Mouse (Mus musculus) embryonic facial prominence, embryonic 14.5 days (tissue): ENCODE measurements around the gene Lman1l. TPM values are rescaled to one million over a fixed set of nuclear protein-coding genes. Genes with fewer than 3 reads are reported as not detected.

Experiments
- ATAC-seq: fragments of 200-750 bp; cut with Nextera tagmentation; 2 replicates; pipeline ENCODE4 v1.8.0; 2017; ENCODE audit warnings: low read depth, moderate number of reproducible peaks, moderate TSS enrichment
- DNase-seq: peaks from one replicate; pipeline ENCODE4 v3.0.0-alpha.2; 2015; ENCODE audit warnings: low spot score
- H3K27ac ChIP-seq: fragments of 300-500 bp; sonication (generic); replicated peaks from 2 replicates; pipeline ENCODE4 v1.5.1; 2014; ENCODE audit warnings: low read depth, mild to moderate bottlenecking, low read length, moderate library complexity
- H3K27me3 ChIP-seq: fragments of 300-500 bp; sonication (generic); replicated peaks from 2 replicates; pipeline ENCODE4 v1.6.1; 2014; ENCODE audit warnings: low read length; ENCODE audit not compliant: control insufficient read depth, insufficient read depth
- H3K36me3 ChIP-seq: fragments of 300-500 bp; sonication (generic); 2 replicates; pipeline ENCODE4 v1.6.1; 2014; ENCODE audit warnings: low read length, mixed read lengths; ENCODE audit not compliant: control insufficient read depth, insufficient read depth
- H3K4me1 ChIP-seq: fragments of 300-500 bp; sonication (generic); 2 replicates; pipeline ENCODE4 v1.6.1; 2014; ENCODE audit warnings: antibody characterized with exemption, low read length; ENCODE audit not compliant: control insufficient read depth, insufficient read depth
- H3K4me2 ChIP-seq: fragments of 300-500 bp; sonication (generic); 2 replicates; pipeline ENCODE4 v1.6.1; 2014; ENCODE audit warnings: low read depth, mild to moderate bottlenecking, low read length, moderate library complexity, mixed read lengths
- H3K4me3 ChIP-seq: fragments of 300-500 bp; sonication (generic); 2 replicates; pipeline ENCODE4 v1.5.1; 2014; ENCODE audit warnings: low read depth, mild to moderate bottlenecking, low read length
- H3K9ac ChIP-seq: fragments of 300-500 bp; sonication (generic); 2 replicates; pipeline ENCODE4 v1.6.1; 2014; ENCODE audit warnings: low read depth, mild to moderate bottlenecking, low read length, moderate library complexity, mixed read lengths
- H3K9me3 ChIP-seq: fragments of 300-500 bp; sonication (generic); 2 replicates; pipeline ENCODE4 v1.6.1; 2016; ENCODE audit warnings: low read length; ENCODE audit not compliant: control insufficient read depth
- WGBS: fragments of 180-500 bp; shearing (Covaris S2); extraction: QIAGEN DNeasy Blood & Tissue Kit; methylation state at CpG from one replicate; pipeline ENCODE4 v1.1.7; 2014; 5-methylcytosine and 5-hydroxymethylcytosine counted together
- polyA plus RNA-seq: library from polyadenylated mRNA; unstranded; fragments of >200 nt; fragmentation: Nextera tagmentation; extraction: Ambion mirVana; gene quantifications from 2 replicates; pipeline ENCODE4 v1.2.1, GENCODE M21; 2014

Gene Lman1l
- polyA plus RNA-seq, 1 experiment from 2014 or later, result not detected

DNA sequence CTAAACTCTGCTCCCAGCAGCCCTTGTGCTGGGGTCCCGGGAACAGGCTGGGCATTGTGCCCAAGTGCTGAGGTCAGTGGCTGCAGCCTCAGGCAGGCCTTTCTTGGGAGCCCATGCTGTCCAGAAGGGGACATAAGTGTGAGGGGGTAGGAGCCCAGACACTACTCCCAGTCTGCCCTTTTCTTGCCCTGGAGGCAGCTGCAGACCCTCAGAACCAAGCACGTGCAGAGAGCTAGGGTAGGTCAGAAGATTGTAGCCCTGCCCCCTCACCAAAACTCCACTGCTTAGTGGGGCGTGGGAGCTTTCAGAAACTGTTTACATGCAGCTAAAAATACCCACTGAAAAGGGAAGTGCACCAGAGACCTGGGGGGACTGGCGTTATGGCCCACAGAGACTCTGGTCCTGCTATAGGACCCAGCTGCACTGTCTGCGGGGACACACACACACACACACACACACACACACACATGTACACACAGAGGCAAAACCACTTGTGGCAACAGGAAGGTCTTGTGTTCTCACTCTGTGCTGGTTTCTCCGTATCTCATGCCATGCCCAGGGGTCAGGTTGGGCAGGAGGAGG, 17.3 kb upstream of the Lman1l start:
- ATAC-seq (peak; percentile 38; the same call in 1 of the 2 replicates), DNase-seq (peak; percentile 69)
- H3K9me3 ChIP-seq, result no peaks in the 10 kb centered on the region
- peaks cover 39% of the 10 kb centered on the region for H3K4me1 ChIP-seq
- H3K4me3 ChIP-seq, result no peak overlapping the region
- peak overlapping the region; percentile 50; the same call in 1 of the 2 replicates for H3K9ac ChIP-seq
- peak overlapping the region; percentile 49 for H3K4me2 ChIP-seq
- H3K36me3 ChIP-seq, result 0 out of 2 replicates have a peak, but pooled peaks cover 11% of the 10 kb centered on the region
- H3K27me3 ChIP-seq, result no peaks in the 10 kb centered on the region
- 16% methylated on average over 6 of the region's 6 CpGs for WGBS
- peak overlapping the region; percentile 88 for H3K27ac ChIP-seq

DNA sequence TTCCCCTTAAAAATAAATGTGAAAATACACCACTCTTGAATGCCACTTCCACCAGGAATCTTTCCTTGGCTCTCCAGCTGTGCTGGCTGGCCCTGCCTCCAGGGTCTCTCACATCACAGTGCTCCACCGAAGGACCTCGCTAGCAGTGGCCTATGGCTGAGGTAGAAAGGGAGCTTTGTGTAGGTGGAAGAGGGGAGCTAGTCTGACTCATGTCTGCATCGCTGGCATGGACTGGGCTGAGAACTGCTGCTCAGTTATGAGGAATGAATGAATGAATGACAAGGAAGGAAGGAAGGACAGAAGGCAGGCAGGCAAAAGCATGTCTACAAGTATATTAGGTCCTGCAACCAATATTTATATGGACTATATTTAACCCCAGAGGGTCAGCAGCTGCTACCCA, 16.7 kb upstream of the Lman1l start:
- Histone ChIP-seq H3K36me3 (0 out of 2 replicates have a peak, but pooled peaks cover 11% of the 10 kb centered on the region), H3K4me2 (peak overlapping the region; percentile 49; the same call in 1 of the 2 replicates), H3K4me3 (no peak overlapping the region), H3K27me3 (no peaks in the 10 kb centered on the region), H3K9me3 (no peaks in the 10 kb centered on the region), H3K9ac (no peak overlapping the region), H3K4me1 (peaks cover 38% of the 10 kb centered on the region), H3K27ac (peak overlapping the region; percentile 88)
- DNase-seq (no peak), ATAC-seq (0 out of 2 replicates have a peak, but pooled peaks have one; percentile 5)
- WGBS, result 34% methylated on average over 3 of the region's 3 CpGs

DNA sequence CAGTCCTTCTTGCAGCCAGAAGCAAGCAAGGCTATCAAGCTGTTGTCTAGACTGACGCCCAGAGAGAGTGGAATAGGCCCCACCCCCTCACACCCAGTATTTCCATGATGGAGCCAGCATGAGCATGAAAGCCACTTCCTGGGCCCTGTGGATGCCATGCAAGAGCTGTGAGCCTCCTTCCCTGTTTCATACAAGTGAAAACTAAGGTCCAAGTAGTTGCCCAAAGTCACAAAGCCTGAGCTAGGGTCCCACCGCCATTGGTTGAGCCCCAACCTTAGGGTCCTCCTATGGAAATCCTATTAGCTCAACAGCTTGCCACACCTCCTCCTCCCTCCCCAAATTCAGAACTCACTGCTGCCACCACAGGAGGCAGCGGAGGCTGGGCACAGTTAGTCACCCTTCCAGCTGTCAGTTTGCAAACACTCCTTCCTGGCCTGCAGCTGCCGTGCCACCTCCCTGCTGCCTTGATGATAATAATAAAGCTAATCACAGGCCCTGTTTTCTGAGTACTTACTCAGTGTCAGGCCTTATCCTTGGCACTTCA, 13.0 kb upstream of the Lman1l start:
- Histone ChIP-seq H3K9ac (no peak overlapping the region), H3K27me3 (no peaks in the 10 kb centered on the region), H3K36me3 (peaks cover 34% of the 10 kb centered on the region), H3K4me2 (no peak overlapping the region), H3K4me1 (peaks cover 11% of the 10 kb centered on the region), H3K27ac (no peak overlapping the region), H3K9me3 (no peaks in the 10 kb centered on the region), H3K4me3 (no peak overlapping the region)
- WGBS, result 51% methylated on average over 4 of the region's 4 CpGs
- ATAC-seq (no peak), DNase-seq (no peak)

DNA sequence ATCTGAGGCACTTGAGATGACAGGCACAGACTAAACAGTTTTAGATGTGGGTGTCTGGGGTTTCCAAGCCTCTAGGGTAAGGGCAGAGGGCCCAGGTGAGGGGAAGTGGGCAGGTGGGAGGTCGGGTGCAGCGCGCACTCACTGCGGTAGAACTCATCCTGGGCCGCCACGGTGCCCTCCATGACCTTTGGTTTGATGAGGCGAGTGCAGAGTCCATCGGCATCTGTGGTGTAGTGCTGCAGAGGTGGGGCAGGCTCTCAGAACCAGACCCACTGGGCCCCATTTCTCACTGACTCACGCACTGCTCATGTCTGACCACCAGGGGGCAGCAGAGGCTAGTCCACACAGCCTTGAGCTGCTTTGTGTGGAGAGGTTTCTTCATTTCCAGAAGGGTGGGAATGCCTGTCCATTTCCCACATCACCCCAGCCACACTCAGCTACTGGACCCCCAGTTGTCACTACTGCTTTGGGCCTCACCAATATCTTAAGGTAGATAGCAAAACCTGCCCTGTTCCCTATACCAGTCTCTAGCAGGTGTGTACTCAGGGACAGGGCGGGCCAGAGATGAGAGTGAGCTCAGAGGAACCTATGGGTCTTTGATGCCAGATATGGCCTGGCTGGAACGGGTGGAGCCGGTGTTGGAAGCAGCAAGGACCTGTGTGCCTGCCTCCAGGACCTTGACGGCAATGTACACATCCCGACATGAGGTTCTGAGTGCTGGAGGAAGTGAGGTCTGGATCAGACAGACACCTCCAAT, 8.7 kb upstream of the Lman1l start:
- DNase-seq (peak; percentile 65), ATAC-seq (peak; percentile 70)
- H3K4me3 ChIP-seq, result no peak overlapping the region
- no peak overlapping the region for H3K27ac ChIP-seq
- peaks cover 72% of the 10 kb centered on the region for H3K36me3 ChIP-seq
- no peaks in the 10 kb centered on the region for H3K27me3 ChIP-seq
- no peak overlapping the region for H3K4me2 ChIP-seq
- H3K9ac ChIP-seq, result no peak overlapping the region
- H3K9me3 ChIP-seq, result no peaks in the 10 kb centered on the region
- H3K4me1 ChIP-seq, result no peaks in the 10 kb centered on the region
- 66% methylated on average over 14 of the region's 14 CpGs for WGBS

DNA sequence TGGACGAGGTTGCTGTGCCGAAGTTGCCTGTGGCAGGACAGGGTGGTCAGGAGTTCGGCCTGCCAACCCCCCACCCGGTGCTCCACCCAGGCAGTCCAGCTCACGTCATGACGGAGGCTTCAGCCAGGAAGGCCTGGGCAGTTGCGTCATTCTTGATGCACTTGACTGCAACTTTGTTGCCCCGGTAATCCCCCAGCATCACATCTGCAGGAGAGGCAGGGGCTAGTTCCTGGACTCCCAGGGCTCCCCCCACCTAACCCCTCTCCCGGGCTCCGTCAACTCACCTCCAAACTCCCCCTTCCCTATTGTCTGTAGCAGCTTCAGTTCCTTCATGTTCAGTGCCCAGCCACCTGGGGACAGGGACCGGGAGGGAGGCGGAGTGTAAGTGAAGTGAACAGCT, 8.1 kb upstream of the Lman1l start:
- ATAC-seq, result no peak

DNA sequence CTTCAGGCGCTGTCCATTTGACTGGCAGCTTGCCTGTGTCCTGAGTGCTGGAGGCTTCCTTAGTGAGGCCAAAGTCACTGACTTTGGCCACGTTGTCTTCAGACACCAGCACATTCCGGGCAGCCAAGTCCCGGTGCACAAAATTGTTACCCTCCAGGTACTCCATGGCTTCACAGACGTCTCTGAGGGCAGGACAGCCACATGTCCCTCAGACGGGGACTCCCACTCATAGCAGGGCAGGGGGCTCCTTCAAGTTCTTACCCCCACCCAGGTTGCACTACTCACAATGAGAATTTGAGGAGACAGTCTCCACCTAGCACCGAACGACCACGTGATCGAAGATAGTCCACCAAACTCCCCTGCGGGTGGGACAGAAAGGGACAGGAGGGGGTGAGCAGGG, 7.3 kb upstream of the Lman1l start:
- H3K9ac ChIP-seq, result no peak overlapping the region
- H3K27me3 ChIP-seq, result no peaks in the 10 kb centered on the region
- no peaks in the 10 kb centered on the region for H3K9me3 ChIP-seq
- no peak overlapping the region for H3K4me2 ChIP-seq
- ATAC-seq (no peak), DNase-seq (no peak)
- no peaks in the 10 kb centered on the region for H3K4me1 ChIP-seq
- WGBS, result 90% methylated on average over 11 of the region's 11 CpGs
- H3K4me3 ChIP-seq, result no peak overlapping the region
- no peak overlapping the region for H3K27ac ChIP-seq
- H3K36me3 ChIP-seq, result peaks cover 72% of the 10 kb centered on the region

More for the DNA sequence above, 8.1 kb upstream of the Lman1l start:
- 94% methylated on average over 12 of the region's 12 CpGs for WGBS
- H3K4me2 ChIP-seq, result no peak overlapping the region
- no peak overlapping the region for H3K27ac ChIP-seq
- no peaks in the 10 kb centered on the region for H3K4me1 ChIP-seq
- H3K9ac ChIP-seq, result no peak overlapping the region
- H3K4me3 ChIP-seq, result no peak overlapping the region
- no peaks in the 10 kb centered on the region for H3K9me3 ChIP-seq
- H3K36me3 ChIP-seq, result peaks cover 72% of the 10 kb centered on the region
- no peak for DNase-seq
- no peaks in the 10 kb centered on the region for H3K27me3 ChIP-seq

DNA sequence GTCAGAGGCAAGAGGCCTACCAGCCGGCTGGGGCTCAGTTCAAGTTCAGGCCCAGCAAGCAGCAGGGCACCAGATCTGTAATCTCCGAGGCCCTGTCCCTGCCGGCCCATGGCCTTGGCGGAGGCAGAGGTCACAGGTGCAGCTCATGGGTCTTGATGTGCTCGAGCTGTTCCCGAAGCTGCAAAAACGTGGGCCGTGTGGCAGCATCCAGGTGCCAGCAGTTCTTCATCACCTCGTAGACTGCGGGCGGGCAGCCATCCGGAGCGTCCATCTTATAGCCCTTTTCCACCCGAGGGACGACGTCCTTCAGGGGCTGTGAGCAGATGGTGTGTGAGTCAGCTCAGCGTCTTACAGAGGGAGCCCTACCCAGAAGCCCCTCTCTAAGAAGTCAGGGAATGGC, 6.6 kb upstream of the Lman1l start:
- no peak for DNase-seq
- 93% methylated on average over 17 of the region's 17 CpGs for WGBS
- Histone ChIP-seq H3K9ac (no peak overlapping the region), H3K4me2 (no peak overlapping the region), H3K4me3 (no peak overlapping the region), H3K27ac (no peak overlapping the region), H3K27me3 (no peaks in the 10 kb centered on the region), H3K4me1 (no peaks in the 10 kb centered on the region), H3K9me3 (no peaks in the 10 kb centered on the region), H3K36me3 (peaks cover 72% of the 10 kb centered on the region)
- ATAC-seq, result no peak

DNA sequence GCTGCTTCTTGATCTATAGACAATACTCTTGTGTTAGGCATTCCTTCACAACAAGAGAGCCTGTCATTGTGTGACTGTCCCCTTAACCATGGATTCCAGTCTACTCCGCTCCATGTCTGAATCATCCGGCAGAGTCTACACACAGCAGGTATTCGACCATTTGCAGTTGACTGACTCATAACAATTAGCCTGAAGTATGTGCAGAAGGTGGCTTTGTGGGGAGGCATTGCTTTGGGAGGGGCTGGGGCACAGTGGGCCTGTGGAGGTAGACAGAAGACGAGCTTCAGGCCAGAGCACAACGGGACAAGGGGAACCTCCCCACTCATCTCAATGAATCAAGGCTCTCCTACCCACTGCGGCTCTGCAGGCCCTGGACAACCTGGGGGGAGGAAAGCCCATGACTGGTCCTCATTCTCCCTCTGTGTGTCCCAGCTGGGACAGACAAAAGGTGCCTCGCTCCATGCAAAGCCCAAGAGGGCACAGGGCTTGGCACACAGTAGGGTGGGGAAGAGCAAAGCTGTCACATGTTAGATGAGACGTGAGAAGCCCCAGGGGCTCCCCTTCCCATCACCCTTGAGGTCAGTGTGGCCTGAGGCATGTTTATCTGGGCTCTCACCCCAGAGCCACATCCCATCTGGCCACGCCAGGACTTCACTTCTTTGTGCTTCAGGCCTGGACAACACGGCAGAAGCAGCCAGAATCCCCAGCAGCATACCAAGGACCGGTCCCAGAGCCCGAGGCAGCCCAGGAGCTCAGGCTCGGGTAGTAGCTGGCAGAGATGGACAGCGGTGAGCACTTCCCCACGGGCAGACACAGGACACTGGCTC, 5.3 kb upstream of the Lman1l start:
- no peak overlapping the region for H3K4me2 ChIP-seq
- H3K27me3 ChIP-seq, result no peaks in the 10 kb centered on the region
- H3K4me1 ChIP-seq, result no peaks in the 10 kb centered on the region
- WGBS, result 85% methylated on average over 15 of the region's 15 CpGs
- ATAC-seq, result no peak
- DNase-seq, result no peak
- H3K9me3 ChIP-seq, result no peaks in the 10 kb centered on the region
- H3K36me3 ChIP-seq, result peaks cover 66% of the 10 kb centered on the region
- no peak overlapping the region for H3K9ac ChIP-seq
- no peak overlapping the region for H3K27ac ChIP-seq
- no peak overlapping the region for H3K4me3 ChIP-seq
